ENCODE assay signal across 8 mouse cellular contexts in the genomic region with DNA sequence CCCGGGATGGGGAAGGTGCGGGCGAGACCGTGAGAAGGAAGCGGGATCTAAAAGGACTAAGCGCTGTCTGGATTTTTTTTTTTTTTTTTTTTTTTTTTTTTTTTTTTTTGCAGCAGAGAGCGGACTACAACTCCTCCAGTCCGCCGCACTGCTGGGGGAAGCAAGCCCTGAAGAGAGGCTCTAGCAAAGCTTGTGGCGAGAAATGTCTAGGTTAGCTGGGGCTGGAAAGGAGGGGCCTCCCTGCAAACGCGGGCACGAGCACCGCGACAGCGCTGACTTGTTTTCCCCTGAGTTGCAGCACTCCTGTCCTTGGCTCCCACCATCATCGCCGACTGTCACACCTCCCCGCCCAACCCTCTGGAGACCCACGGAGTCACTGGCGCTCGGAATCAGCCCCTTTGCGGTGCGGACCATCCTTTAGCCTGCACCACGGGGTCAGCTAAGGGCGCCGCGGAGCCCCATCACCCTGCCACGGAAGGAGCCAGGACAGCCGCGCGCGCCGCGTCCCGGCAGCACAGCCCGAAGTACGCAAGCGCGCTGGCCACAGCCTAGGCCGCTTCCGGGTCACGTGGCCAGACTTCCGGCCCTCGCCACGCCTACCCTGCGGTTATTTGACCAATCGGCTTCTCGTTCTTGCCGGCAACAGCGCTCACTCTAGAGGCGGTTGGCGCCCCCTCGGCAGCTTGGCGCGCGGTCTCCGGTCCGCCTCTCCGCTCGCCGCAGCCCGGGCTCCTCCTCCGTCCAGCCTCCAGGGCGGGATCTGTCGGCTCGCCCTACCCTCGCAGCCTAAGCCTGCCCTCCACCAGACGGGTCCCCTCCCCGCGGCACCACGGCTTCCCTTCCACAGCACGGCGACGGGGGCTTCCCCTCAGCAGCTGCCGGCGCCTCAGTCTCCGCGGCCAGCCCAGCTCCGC. TPM values are rescaled to one million over a fixed set of nuclear protein-coding genes. Genes with fewer than 3 reads are reported as not detected.
DNase-seq lines count a peak whose midpoint lies in the region; ATAC-seq and TF ChIP-seq lines count a peak whose summit lies in the region.

A gene (plus strand): TSS at position 681 of the 914 bp plus-strand sequence.

- no peaks in the 10 kb centered on the region for H3K27me3 ChIP-seq in ES-Bruce4 (ENCODE audit: control insufficient read depth, insufficient read depth, low read length, poor library complexity, severe bottlenecking)
- H3K27me3 ChIP-seq in forebrain, embryonic 13.5 days, result no peaks in the 10 kb centered on the region
- peaks cover 12% of the 10 kb centered on the region; the same call in 1 of the 2 replicates for H3K27me3 ChIP-seq in liver, postnatal 0 days (ENCODE audit: insufficient read depth, low read length)
- H3K27me3 ChIP-seq in neural tube, embryonic 14.5 days (ENCODE audit: control insufficient read depth, insufficient read depth, low read length), result no peaks in the 10 kb centered on the region

- WGBS in forebrain, embryonic 13.5 days, result 19% methylated on average over 69 of the region's 80 CpGs
- WGBS in large intestine, adult 2 months, result 22% methylated on average over 78 of the region's 80 CpGs
- WGBS in liver, postnatal 0 days (ENCODE audit: insufficient replicate concordance), result 12% methylated on average over 57 of the region's 80 CpGs
- WGBS in neural tube, embryonic 14.5 days, result 19% methylated on average over 77 of the region's 80 CpGs

- no peaks in the 10 kb centered on the region for H3K4me1 ChIP-seq in ES-Bruce4 (ENCODE audit: control insufficient read depth, insufficient read depth, low read length)
- H3K4me1 ChIP-seq in forebrain, embryonic 13.5 days, result no peaks in the 10 kb centered on the region; the same call in 1 of the 2 replicates
- no peaks in the 10 kb centered on the region for H3K4me1 ChIP-seq in liver, postnatal 0 days (ENCODE audit: insufficient read depth)
- no peaks in the 10 kb centered on the region for H3K4me1 ChIP-seq in neural tube, embryonic 14.5 days (ENCODE audit: control insufficient read depth, insufficient read depth, low read length)

- TF ChIP-seq POLR2A in ES-Bruce4 (IDR thresholded peaks at IDR 0.05; ENCODE audit: insufficient read depth, low read length), result peak; percentile 22

- no peaks in the 10 kb centered on the region for H3K9me3 ChIP-seq in ES-Bruce4 (replicated peaks; ENCODE audit: control insufficient read depth, insufficient read depth, low read length, poor library complexity, severe bottlenecking)
- H3K9me3 ChIP-seq in forebrain, embryonic 13.5 days (replicated peaks), result no peaks in the 10 kb centered on the region
- H3K9me3 ChIP-seq in liver, postnatal 0 days (ENCODE audit: low read length), result no peaks in the 10 kb centered on the region
- no peaks in the 10 kb centered on the region for H3K9me3 ChIP-seq in neural tube, embryonic 14.5 days (ENCODE audit: control insufficient read depth, low read length)

- peak within 1 kb of the TSS; percentile 97 for H3K4me3 ChIP-seq in ES-Bruce4 (ENCODE audit: low read depth, low read length)
- H3K4me3 ChIP-seq in forebrain, embryonic 13.5 days, result peak within 1 kb of the TSS; percentile 64
- peak within 1 kb of the TSS; percentile 69 for H3K4me3 ChIP-seq in liver, postnatal 0 days (ENCODE audit: low read depth, low read length)
- peak within 1 kb of the TSS; percentile 58 for H3K4me3 ChIP-seq in neural tube, embryonic 14.5 days (ENCODE audit: low read depth, low read length)

- no peak for TF ChIP-seq CTCF in ES-Bruce4 (IDR thresholded peaks at IDR 0.05; ENCODE audit: low read depth, low read length)
- peak; percentile 55 for TF ChIP-seq CTCF in liver, postnatal 0 days (IDR thresholded peaks at IDR 0.05; ENCODE audit: low read depth)

- H3K4me2 ChIP-seq in forebrain, embryonic 13.5 days, result peak within 1 kb of the TSS; percentile 56
- peak within 1 kb of the TSS; percentile 86 for H3K4me2 ChIP-seq in liver, postnatal 0 days (ENCODE audit: low read depth, low read length)
- peak within 1 kb of the TSS; percentile 50 for H3K4me2 ChIP-seq in neural tube, embryonic 14.5 days (ENCODE audit: low read depth, low read length)

- H3K27ac ChIP-seq in ES-Bruce4 (ENCODE audit: insufficient read depth, low read length), result peak within 1 kb of the TSS; percentile 57
- H3K27ac ChIP-seq in forebrain, embryonic 13.5 days, result peak within 1 kb of the TSS; percentile 92
- peak within 1 kb of the TSS; percentile 75 for H3K27ac ChIP-seq in liver, postnatal 0 days (ENCODE audit: low read depth)
- H3K27ac ChIP-seq in neural tube, embryonic 14.5 days (ENCODE audit: low read depth, low read length), result peak within 1 kb of the TSS; percentile 80

- DNase-seq in heart, postnatal 10 days, result peak; percentile 94 to 95
- DNase-seq in large intestine, adult 2 months (ENCODE audit: low read depth, low spot score), result peak; percentile 55
- peak; percentile 93 for DNase-seq in liver, postnatal 0 days
- peak; percentile 92 for DNase-seq in testis, postnatal 10 days (ENCODE audit: low spot score)

- TF ChIP-seq EP300 in ES-Bruce4 (IDR thresholded peaks at IDR 0.05; ENCODE audit: insufficient read depth, low read depth, low read length), result no peak
- TF ChIP-seq EP300 in liver, postnatal 0 days (IDR thresholded peaks at IDR 0.05; ENCODE audit: low read depth), result no peak

- H3K9ac ChIP-seq in ES-Bruce4 (ENCODE audit: low read depth, poor library complexity, severe bottlenecking), result peak within 1 kb of the TSS; percentile 80
- peak within 1 kb of the TSS; percentile 77 for H3K9ac ChIP-seq in forebrain, embryonic 13.5 days
- H3K9ac ChIP-seq in liver, postnatal 0 days (replicated peaks), result peak within 1 kb of the TSS; percentile 69
- peak within 1 kb of the TSS; percentile 55 for H3K9ac ChIP-seq in neural tube, embryonic 14.5 days (replicated peaks; ENCODE audit: low read depth, low read length)

- H3K36me3 ChIP-seq in ES-Bruce4 (ENCODE audit: control insufficient read depth, insufficient read depth, low read length, poor library complexity, severe bottlenecking), result no peaks in the 10 kb centered on the region
- no peaks in the 10 kb centered on the region for H3K36me3 ChIP-seq in forebrain, embryonic 13.5 days (ENCODE audit: poor library complexity, severe bottlenecking)
- no peaks in the 10 kb centered on the region for H3K36me3 ChIP-seq in liver, postnatal 0 days (replicated peaks; ENCODE audit: insufficient read depth, low read length)
- H3K36me3 ChIP-seq in neural tube, embryonic 14.5 days (ENCODE audit: control insufficient read depth, insufficient read depth, low read length), result no peaks in the 10 kb centered on the region

- peak; percentile 99 for ATAC-seq in cerebellum, adult (ENCODE audit: insufficient number of reproducible peaks, low FRiP score, low TSS enrichment)
- ATAC-seq in forebrain, embryonic 13.5 days, result peak; percentile 99
- ATAC-seq in liver, postnatal 0 days, result peak; percentile 99
- ATAC-seq in neural tube, embryonic 14.5 days (ENCODE audit: low read depth), result peak; percentile 99

- intact Hi-C loops in heart, postnatal 10 days (cut with DNase I), result loop anchor here (2.0 kb wide), 1 partner anchor 50 kb away; a partner anchor contains a TSS

RNA-seq across cellular contexts. Expression of the gene that starts here (rescaled TPM):
- polyA plus RNA-seq in ES-Bruce4 (2011; ENCODE audit: insufficient read depth, insufficient read length, low read depth, missing spikeins), result 27.1 and 27.6 TPM in 2 replicates
- polyA plus RNA-seq in forebrain, embryonic 13.5 days (2015; fragmentation: Nextera tagmentation; extraction: Ambion mirVana), result 77.9 and 81.4 TPM in 2 replicates
- 10 to 100 TPM; 17.7 to 22.8 TPM for total RNA-seq in heart, postnatal 10 days (2021)
- polyA plus RNA-seq in large intestine, adult 2 months (2012; rRNA removed), result 1.6 and 2.2 TPM in 2 replicates
- polyA plus RNA-seq in liver, postnatal 0 days (2015; fragmentation: Nextera tagmentation; extraction: Ambion mirVana), result 3.9 and 4.9 TPM in 2 replicates
- 136 and 198 TPM in 2 replicates for polyA plus RNA-seq in neural tube, embryonic 14.5 days (2014; fragmentation: Nextera tagmentation; extraction: Ambion mirVana)

Comparison
In these comparisons a context has a peak if more than half of its experiments do, and no peak if none do; other contexts are left out.
1. Peak in every context shown above with its lines: DNase-seq, ATAC-seq, H3K4me3 ChIP-seq and H3K27ac ChIP-seq.